Mouse (Mus musculus) hindbrain, embryonic 16.5 days (tissue): ENCODE data around the gene Homer3. TPM values are rescaled to one million over a fixed set of nuclear protein-coding genes. Genes with fewer than 3 reads are reported as not detected.

ENCODE experiments used
- ATAC-seq: fragments of 200-750 bp; cut with Nextera tagmentation; 2 replicates; pipeline ENCODE4 v1.8.0; 2017; ENCODE audit warnings: moderate TSS enrichment, moderate library complexity
- H3K27ac ChIP-seq: fragments of 300-500 bp; sonication (generic); 2 replicates; pipeline ENCODE4 v1.5.1; 2014; ENCODE audit warnings: low read depth, mild to moderate bottlenecking, control low read depth, low read length, moderate library complexity
- H3K27me3 ChIP-seq: fragments of 300-500 bp; sonication (generic); replicated peaks from 2 replicates; pipeline ENCODE4 v1.6.1; 2014; ENCODE audit warnings: low read length; ENCODE audit not compliant: control insufficient read depth, insufficient read depth
- H3K36me3 ChIP-seq: fragments of 300-500 bp; sonication (generic); 2 replicates; pipeline ENCODE4 v1.6.1; 2014; ENCODE audit warnings: mild to moderate bottlenecking, low read length, moderate library complexity, mixed read lengths; ENCODE audit not compliant: control insufficient read depth, insufficient read depth
- H3K4me1 ChIP-seq: fragments of 300-500 bp; sonication (generic); 2 replicates; pipeline ENCODE4 v1.6.1; 2014; ENCODE audit warnings: low read depth, low read length; ENCODE audit not compliant: control insufficient read depth, insufficient read depth
- H3K4me2 ChIP-seq: fragments of 300-500 bp; sonication (generic); 2 replicates; pipeline ENCODE4 v1.6.1; 2014; ENCODE audit warnings: mild to moderate bottlenecking, low read length, control low read depth, moderate library complexity
- H3K4me3 ChIP-seq: fragments of 300-500 bp; sonication (generic); 2 replicates; pipeline ENCODE4 v1.5.1; 2014; ENCODE audit warnings: mild to moderate bottlenecking, low read length, control low read depth, moderate library complexity
- H3K9ac ChIP-seq: fragments of 300-500 bp; sonication (generic); 2 replicates; pipeline ENCODE4 v1.6.1; 2014; ENCODE audit warnings: low read depth, mild to moderate bottlenecking, control low read depth, low read length, moderate library complexity
- H3K9me3 ChIP-seq: fragments of 300-500 bp; sonication (generic); 2 replicates; pipeline ENCODE4 v1.6.1; 2014; ENCODE audit warnings: mild to moderate bottlenecking, low read length, moderate library complexity; ENCODE audit not compliant: control insufficient read depth
- WGBS: fragments of 180-500 bp; shearing (Covaris S2); extraction: QIAGEN DNeasy Blood & Tissue Kit; methylation state at CpG from one replicate; pipeline ENCODE4 v1.1.7; 2014; 5-methylcytosine and 5-hydroxymethylcytosine counted together
- polyA plus RNA-seq: library from polyadenylated mRNA; unstranded; fragments of >200 nt; fragmentation: Nextera tagmentation; extraction: Ambion mirVana; gene quantifications from 2 replicates; pipeline ENCODE4 v1.2.1, GENCODE M21; 2015

The Homer3 gene
- polyA plus RNA-seq, 1 experiment from 2014 or later, result 24.4 TPM

GRCm38 (mm10) chr8:70340659-70341058 lies 58.0 kb downstream of the Homer3 start:
- WGBS, result 87% methylated on average over 7 of the region's 7 CpGs
- H3K4me2 ChIP-seq, result no peak overlapping the region

GRCm38 (mm10) chr8:70342007-70342406 lies 59.4 kb downstream of the Homer3 start:
- no peak overlapping the region for H3K9ac ChIP-seq
- no peak for ATAC-seq

More at GRCm38 (mm10) chr8:70340659-70341058, 58.0 kb downstream of the Homer3 start:
- peaks cover 51% of the 10 kb centered on the region for H3K36me3 ChIP-seq
- no peak overlapping the region for H3K4me3 ChIP-seq
- no peak overlapping the region for H3K27ac ChIP-seq
- H3K9ac ChIP-seq, result no peak overlapping the region
- H3K9me3 ChIP-seq, result no peaks in the 10 kb centered on the region
- no peaks in the 10 kb centered on the region for H3K4me1 ChIP-seq
- no peaks in the 10 kb centered on the region for H3K27me3 ChIP-seq
- no peak for ATAC-seq

DNA sequence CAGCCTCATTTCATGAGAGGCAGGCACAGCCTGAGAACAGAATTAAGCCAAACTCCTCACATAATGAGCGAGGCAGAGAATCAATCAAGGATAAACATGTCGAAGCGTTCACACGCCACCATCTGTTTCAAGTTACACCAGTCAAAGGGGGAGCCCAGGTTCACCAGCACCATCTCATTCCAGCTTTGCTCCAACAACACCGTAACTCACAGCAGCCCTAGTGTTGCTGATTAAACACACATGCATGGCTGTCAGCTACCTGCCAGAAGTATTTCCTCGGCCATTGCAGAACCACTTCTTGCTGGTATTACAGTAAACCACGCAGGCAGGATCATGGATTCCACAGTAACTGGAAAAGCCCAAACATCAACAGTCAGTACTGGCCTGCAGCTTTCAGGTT lies 60.4 kb downstream of the Homer3 start:
- Histone ChIP-seq H3K9me3 (no peaks in the 10 kb centered on the region), H3K9ac (no peak overlapping the region), H3K4me2 (no peak overlapping the region), H3K36me3 (peaks cover 30% of the 10 kb centered on the region), H3K4me3 (no peak overlapping the region), H3K4me1 (no peaks in the 10 kb centered on the region), H3K27me3 (no peaks in the 10 kb centered on the region), H3K27ac (no peak overlapping the region)
- no peak for ATAC-seq
- 77% methylated on average over 7 of the region's 7 CpGs for WGBS

More at GRCm38 (mm10) chr8:70342007-70342406, 59.4 kb downstream of the Homer3 start:
- H3K36me3 ChIP-seq, result peaks cover 41% of the 10 kb centered on the region
- H3K4me2 ChIP-seq, result no peak overlapping the region
- H3K4me3 ChIP-seq, result no peak overlapping the region
- 93% methylated on average over 14 of the region's 14 CpGs for WGBS
- no peaks in the 10 kb centered on the region for H3K9me3 ChIP-seq
- H3K27ac ChIP-seq, result no peak overlapping the region
- H3K27me3 ChIP-seq, result no peaks in the 10 kb centered on the region
- H3K4me1 ChIP-seq, result no peaks in the 10 kb centered on the region

- ATAC-seq, result peak; percentile 60; the same call in 1 of the 2 replicates
- WGBS, result 59% methylated on average over 6 of the region's 6 CpGs
Observed at GRCm38 (mm10) chr8:70343696-70344095, 61.1 kb downstream of the Homer3 start.

More at GRCm38 (mm10) chr8:70343696-70344095, 61.1 kb downstream of the Homer3 start:
- Histone ChIP-seq H3K27me3 (no peaks in the 10 kb centered on the region), H3K4me2 (no peak overlapping the region), H3K9me3 (no peaks in the 10 kb centered on the region), H3K4me3 (no peak overlapping the region), H3K9ac (no peak overlapping the region), H3K36me3 (peaks cover 25% of the 10 kb centered on the region), H3K27ac (no peak overlapping the region), H3K4me1 (no peaks in the 10 kb centered on the region)

Other genes with a start within 250 kb of the Homer3 start
- gene Mau2, start 240.1 kb upstream of the Homer3 start, polyA plus RNA-seq, result 61.5 and 71.2 TPM in 2 replicates
- gene Sugp1, start 240.0 kb upstream of the Homer3 start, polyA plus RNA-seq, result 54.4 and 55.8 TPM in 2 replicates
- 1.2 and 1.4 TPM in 2 replicates for gene Tm6sf2, start 209.9 kb upstream of the Homer3 start, polyA plus RNA-seq
- gene Hapln4, start 199.4 kb upstream of the Homer3 start, polyA plus RNA-seq, result 1.2 and 1.3 TPM in 2 replicates
- gene Ncan, start 162.0 kb upstream of the Homer3 start, polyA plus RNA-seq, result 178 and 200 TPM in 2 replicates
- gene Nr2c2ap, start 151.5 kb upstream of the Homer3 start, polyA plus RNA-seq, result 46.7 and 51.6 TPM in 2 replicates
- gene Rfxank, start 143.7 kb upstream of the Homer3 start, polyA plus RNA-seq, result 12.3 and 12.5 TPM in 2 replicates
- gene Borcs8, start 143.3 kb upstream of the Homer3 start, polyA plus RNA-seq, result 56.4 and 57.1 TPM in 2 replicates
- gene Mef2b, start 143.1 kb upstream of the Homer3 start, polyA plus RNA-seq, result 0.85 and 1.2 TPM in 2 replicates
- gene Tmem161a, start 110.5 kb upstream of the Homer3 start, polyA plus RNA-seq, result 54.2 and 57.4 TPM in 2 replicates
- gene Slc25a42, start 70.5 kb upstream of the Homer3 start, polyA plus RNA-seq, result 9.5 and 10.1 TPM in 2 replicates
- gene Sugp2, start 48.6 kb upstream of the Homer3 start, polyA plus RNA-seq, result 85.1 and 92.6 TPM in 2 replicates
- 132 and 134 TPM in 2 replicates for gene Armc6, start 48.4 kb upstream of the Homer3 start, polyA plus RNA-seq
- gene Ddx49, start 19.7 kb downstream of the Homer3 start, polyA plus RNA-seq, result 42.0 and 42.8 TPM in 2 replicates
- gene Cope, start 19.7 kb downstream of the Homer3 start, polyA plus RNA-seq, result 284 and 297 TPM in 2 replicates
- gene Cers1, start 32.9 kb downstream of the Homer3 start, polyA plus RNA-seq, result 40.0 and 44.3 TPM in 2 replicates
- gene Gdf1, start 47.0 kb downstream of the Homer3 start, polyA plus RNA-seq, result 8.7 and 9.5 TPM in 2 replicates
- gene Upf1, start 70.5 kb downstream of the Homer3 start, polyA plus RNA-seq, result 7.4 and 10.1 TPM in 2 replicates
- 0.58 and 2.8 TPM in 2 replicates for gene Comp, start 90.7 kb downstream of the Homer3 start, polyA plus RNA-seq
- gene Crtc1, start 156.8 kb downstream of the Homer3 start, polyA plus RNA-seq, result 45.9 and 55.1 TPM in 2 replicates
- gene Klhl26, start 194.1 kb downstream of the Homer3 start, polyA plus RNA-seq, result 36.1 and 37.5 TPM in 2 replicates
- 164 and 190 TPM in 2 replicates for gene Tmem59l, start 204.5 kb downstream of the Homer3 start, polyA plus RNA-seq
- 9.3 and 15.5 TPM in 2 replicates for gene Crlf1, start 210.3 kb downstream of the Homer3 start, polyA plus RNA-seq
- gene Rex1bd, start 223.9 kb downstream of the Homer3 start, polyA plus RNA-seq, result 173 and 192 TPM in 2 replicates
- gene Uba52, start 228.0 kb downstream of the Homer3 start, polyA plus RNA-seq, result 576 and 598 TPM in 2 replicates
- gene Fkbp8, start 244.9 kb downstream of the Homer3 start, polyA plus RNA-seq, result 429 and 441 TPM in 2 replicates
- gene Kxd1, start 245.1 kb downstream of the Homer3 start, polyA plus RNA-seq, result 45.2 and 45.4 TPM in 2 replicates